Mouse (Mus musculus) forebrain, embryonic 14.5 days (tissue): ENCODE results near the gene Gabbr2. TPM values are rescaled to one million over a fixed set of nuclear protein-coding genes. Genes with fewer than 3 reads are reported as not detected.

Experiments
- ATAC-seq: fragments of 200-750 bp; cut with Nextera tagmentation; 2 replicates; pipeline ENCODE4 v1.8.0; 2017; ENCODE audit warnings: mild to moderate bottlenecking, moderate library complexity
- DNase-seq: peaks from one replicate; pipeline ENCODE4 v3.0.0-alpha.2; 2015; ENCODE audit warnings: low spot score
- H3K27ac ChIP-seq: fragments of 300-500 bp; sonication (generic); 2 replicates; pipeline ENCODE4 v1.5.1; 2014; ENCODE audit warnings: low read depth, mild to moderate bottlenecking, control low read depth, low read length, moderate library complexity
- H3K27me3 ChIP-seq: fragments of 300-500 bp; sonication (generic); replicated peaks from 2 replicates; pipeline ENCODE4 v1.6.1; 2014; ENCODE audit warnings: low read length, control low read depth, mixed read lengths; ENCODE audit not compliant: control insufficient read depth, insufficient read depth
- H3K36me3 ChIP-seq: fragments of 300-500 bp; sonication (generic); 2 replicates; pipeline ENCODE4 v1.6.1; 2014; ENCODE audit warnings: low read length, control low read depth; ENCODE audit not compliant: control insufficient read depth, insufficient read depth
- H3K4me1 ChIP-seq: fragments of 300-500 bp; sonication (generic); 2 replicates; pipeline ENCODE4 v1.6.1; 2014; ENCODE audit warnings: antibody characterized with exemption, low read length, control low read depth; ENCODE audit not compliant: control insufficient read depth, insufficient read depth
- H3K4me2 ChIP-seq: fragments of 300-500 bp; sonication (generic); 2 replicates; pipeline ENCODE4 v1.6.1; 2014; ENCODE audit warnings: mild to moderate bottlenecking, control low read depth, low read length
- H3K4me3 ChIP-seq: fragments of 300-500 bp; sonication (generic); 2 replicates; pipeline ENCODE4 v1.5.1; 2014; ENCODE audit warnings: low read depth, low read length, control low read depth
- H3K9ac ChIP-seq: fragments of 300-500 bp; sonication (generic); 2 replicates; pipeline ENCODE4 v1.6.1; 2014; ENCODE audit warnings: mild to moderate bottlenecking, low read length, control low read depth, moderate library complexity
- H3K9me3 ChIP-seq: fragments of 300-500 bp; sonication (generic); replicated peaks from 2 replicates; pipeline ENCODE4 v1.6.1; 2016; ENCODE audit warnings: low read length, control low read depth, mixed read lengths; ENCODE audit not compliant: control insufficient read depth
- WGBS: fragments of 180-500 bp; shearing (Covaris S2); extraction: QIAGEN DNeasy Blood & Tissue Kit; methylation state at CpG from one replicate; pipeline ENCODE4 v1.1.7; 2014; 5-methylcytosine and 5-hydroxymethylcytosine counted together
- polyA plus RNA-seq: library from polyadenylated mRNA; unstranded; fragments of >200 nt; fragmentation: Nextera tagmentation; extraction: Ambion mirVana; gene quantifications from 2 replicates; pipeline ENCODE4 v1.2.1, GENCODE M21; 2014

Gabbr2 gene
- polyA plus RNA-seq = 1.7 and 3.5 TPM in 2 replicates

GRCm38 (mm10) chr4:46991016-46991958 lies at the start of gene Gabbr2:
Gene Gabbr2 (minus strand): TSS chr4:46991873.
- WGBS = 2% methylated on average over 77 of the region's 134 CpGs
- H3K4me3 ChIP-seq = peak within 1 kb of the TSS; percentile 56

DNA sequence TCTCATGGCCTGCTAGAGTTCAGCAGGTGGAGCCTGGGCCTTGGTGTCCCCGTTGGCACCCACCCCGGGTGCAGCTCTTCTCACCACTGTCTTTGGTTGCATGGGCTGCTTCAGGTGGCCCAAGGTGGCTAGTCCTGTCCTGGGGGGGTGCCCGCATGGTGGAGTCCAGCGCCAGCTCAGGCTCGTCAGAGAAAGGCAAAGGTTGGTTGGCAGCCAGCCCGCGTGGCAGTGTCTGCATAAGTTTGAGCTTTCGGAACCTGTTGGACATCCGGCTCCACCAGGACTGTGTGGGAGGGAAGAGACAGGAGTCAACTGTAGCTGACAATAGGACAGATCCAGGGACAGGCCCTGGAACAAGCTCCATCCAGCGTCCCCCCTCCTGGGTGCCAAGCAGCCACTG lies 47.9 kb upstream of the Gabbr2 start:
- Histone ChIP-seq H3K9ac (no peak overlapping the region), H3K4me1 (no peaks in the 10 kb centered on the region), H3K4me2 (no peak overlapping the region), H3K27ac (no peak overlapping the region), H3K27me3 (no peaks in the 10 kb centered on the region), H3K4me3 (no peak overlapping the region), H3K36me3 (peaks cover 20% of the 10 kb centered on the region), H3K9me3 (no peaks in the 10 kb centered on the region)
- DNase-seq (no peak), ATAC-seq (no peak)
- WGBS = 92% methylated on average over 10 of the region's 10 CpGs

More at GRCm38 (mm10) chr4:46991016-46991958, at the start of gene Gabbr2:
- DNase-seq (peak; percentile 78), ATAC-seq (peak; percentile 78)
- H3K9me3 ChIP-seq = no peaks in the 10 kb centered on the region
- H3K4me2 ChIP-seq = peak within 1 kb of the TSS; percentile 76
- H3K36me3 ChIP-seq = no peaks in the 10 kb centered on the region
- peak within 1 kb of the TSS; percentile 81 for H3K27ac ChIP-seq
- H3K27me3 ChIP-seq = peaks cover 47% of the 10 kb centered on the region
- H3K4me1 ChIP-seq = no peaks in the 10 kb centered on the region; the same call in 1 of the 2 replicates
- peak within 1 kb of the TSS; percentile 72 for H3K9ac ChIP-seq

- Histone ChIP-seq H3K27ac (no peak overlapping the region), H3K9ac (no peak overlapping the region), H3K4me3 (no peak overlapping the region), H3K4me2 (no peak overlapping the region), H3K9me3 (no peaks in the 10 kb centered on the region), H3K4me1 (no peaks in the 10 kb centered on the region), H3K27me3 (no peaks in the 10 kb centered on the region), H3K36me3 (peaks cover 20% of the 10 kb centered on the region)
- WGBS = 16% methylated on average over 5 of the region's 5 CpGs
- DNase-seq (peak; percentile 86), ATAC-seq (peak; percentile 76)
Observed at GRCm38 (mm10) chr4:47037321-47037657, 45.6 kb upstream of the Gabbr2 start.

DNA sequence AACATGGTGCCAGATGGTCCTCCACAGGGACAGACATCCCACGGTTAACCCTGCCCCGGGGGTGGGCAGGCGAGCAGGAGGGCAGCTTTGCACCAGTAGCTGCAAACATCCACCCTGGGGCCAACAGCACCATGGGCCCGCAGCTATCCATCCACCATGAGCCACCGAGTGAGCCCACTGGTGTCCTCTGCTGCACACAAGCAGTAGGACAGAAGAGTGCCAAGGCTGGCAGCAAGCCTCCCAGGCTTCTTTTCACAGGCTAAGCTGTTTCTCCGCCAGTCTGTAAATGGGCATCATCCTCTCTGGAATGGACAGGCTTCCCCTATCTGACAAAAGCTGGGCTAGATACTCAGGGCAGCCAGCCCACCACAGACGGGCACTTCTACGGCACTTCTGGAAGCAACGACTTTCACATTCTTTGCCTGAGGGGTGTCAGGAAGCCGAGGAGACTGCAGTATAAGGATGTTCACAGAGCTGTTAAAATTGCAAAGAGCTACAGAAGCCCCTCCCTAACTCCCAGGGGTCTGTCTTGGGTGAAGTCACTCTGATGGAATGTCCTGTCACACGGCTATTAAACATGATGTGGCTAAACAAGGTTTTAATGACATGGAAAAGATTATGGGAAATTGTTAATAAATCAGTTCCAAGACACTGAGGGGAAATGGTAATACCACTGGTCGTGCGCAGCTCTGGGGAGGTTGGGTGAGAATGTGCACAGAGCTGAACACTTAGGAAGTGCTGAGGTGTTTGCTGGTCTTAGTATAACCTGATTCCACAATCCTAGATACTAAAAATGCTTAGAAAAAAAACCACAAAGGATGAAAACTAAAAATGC lies 45.0 kb upstream of the Gabbr2 start:
- WGBS = 74% methylated on average over 13 of the region's 13 CpGs
- Histone ChIP-seq H3K4me2 (no peak overlapping the region), H3K4me1 (no peaks in the 10 kb centered on the region), H3K27me3 (no peaks in the 10 kb centered on the region), H3K9ac (no peak overlapping the region), H3K4me3 (no peak overlapping the region), H3K36me3 (peaks cover 16% of the 10 kb centered on the region), H3K27ac (no peak overlapping the region), H3K9me3 (no peaks in the 10 kb centered on the region)
- ATAC-seq (peak; percentile 40; the same call in 1 of the 2 replicates), DNase-seq (peak; percentile 29)

DNA sequence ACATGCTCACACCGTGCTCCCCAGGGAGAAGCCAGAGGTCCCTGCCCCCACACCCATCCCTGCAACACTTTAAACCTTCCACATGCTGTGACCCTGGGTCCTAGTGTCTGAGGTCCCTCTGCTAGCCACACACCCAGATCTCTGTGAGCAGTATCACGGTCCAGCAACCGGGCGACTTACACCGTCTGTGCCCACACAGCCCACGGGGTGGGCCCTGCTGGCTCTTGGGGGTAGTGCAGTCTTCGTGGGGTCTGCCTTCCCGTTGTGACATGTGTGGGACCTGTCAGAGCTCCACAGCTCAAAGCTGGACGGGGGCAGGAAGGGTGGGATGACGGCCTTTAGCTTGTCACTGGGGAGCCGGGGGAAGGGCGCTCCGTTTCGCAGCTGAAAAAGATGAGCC lies 43.9 kb upstream of the Gabbr2 start:
- Histone ChIP-seq H3K4me3 (no peak overlapping the region), H3K27me3 (no peaks in the 10 kb centered on the region), H3K36me3 (peaks cover 20% of the 10 kb centered on the region), H3K9ac (no peak overlapping the region), H3K9me3 (no peaks in the 10 kb centered on the region), H3K4me2 (no peak overlapping the region), H3K4me1 (no peaks in the 10 kb centered on the region), H3K27ac (no peak overlapping the region)
- WGBS = 71% methylated on average over 14 of the region's 14 CpGs
- no peak for ATAC-seq
- DNase-seq = no peak

DNA sequence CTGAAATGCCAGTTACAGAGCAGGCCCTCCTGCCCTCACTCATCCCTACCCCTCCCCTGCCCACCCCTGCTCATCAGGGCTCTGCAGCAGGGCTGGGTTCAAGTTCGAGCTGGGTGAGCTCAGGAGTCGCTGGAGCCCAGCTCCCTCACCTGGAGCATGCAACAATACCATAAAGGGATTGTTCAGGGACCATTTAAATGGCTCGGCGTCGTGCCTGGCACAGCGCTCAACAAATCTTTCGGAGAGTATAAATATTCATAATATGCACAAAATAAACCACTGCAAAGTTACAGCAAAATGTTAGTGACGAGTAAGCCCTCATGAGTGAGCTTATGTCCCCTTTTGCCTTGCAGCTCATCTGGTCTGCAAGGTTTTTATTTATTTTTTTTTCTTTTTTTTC lies 40.5 kb upstream of the Gabbr2 start:
- Histone ChIP-seq H3K4me1 (no peaks in the 10 kb centered on the region), H3K4me3 (no peak overlapping the region), H3K4me2 (no peak overlapping the region), H3K9me3 (no peaks in the 10 kb centered on the region), H3K27ac (no peak overlapping the region), H3K9ac (no peak overlapping the region), H3K36me3 (0 out of 2 replicates have a peak, but pooled peaks cover 4% of the 10 kb centered on the region), H3K27me3 (no peaks in the 10 kb centered on the region)
- WGBS = 82% methylated on average over 8 of the region's 8 CpGs
- no peak for ATAC-seq
- DNase-seq = no peak

DNA sequence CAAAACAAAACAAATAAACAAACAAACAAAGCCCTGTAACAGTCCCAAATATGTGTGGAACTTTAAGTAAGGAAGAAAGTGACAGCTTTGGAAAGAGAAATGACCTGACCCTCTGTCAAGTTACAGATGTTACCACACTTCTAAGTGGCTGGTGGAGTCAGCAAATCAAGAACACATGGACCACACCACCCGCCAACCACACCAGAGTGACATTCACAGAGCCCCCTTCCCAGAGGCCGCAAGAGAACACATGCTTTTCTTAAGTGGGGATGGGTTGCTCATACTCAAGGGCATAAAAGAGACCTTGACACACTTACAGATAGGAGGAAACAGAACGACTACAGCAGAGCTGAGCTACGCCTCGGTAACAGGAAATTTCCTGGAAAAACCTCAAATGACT lies 37.1 kb upstream of the Gabbr2 start:
- H3K9me3 ChIP-seq = no peaks in the 10 kb centered on the region
- ATAC-seq = no peak
- no peak for DNase-seq
- H3K27ac ChIP-seq = no peak overlapping the region
- WGBS = 84% methylated on average over 5 of the region's 5 CpGs
- H3K4me1 ChIP-seq = no peaks in the 10 kb centered on the region
- peaks cover 8% of the 10 kb centered on the region; the same call in 1 of the 2 replicates for H3K36me3 ChIP-seq
- H3K4me2 ChIP-seq = no peak overlapping the region
- no peak overlapping the region for H3K9ac ChIP-seq
- no peaks in the 10 kb centered on the region for H3K27me3 ChIP-seq
- H3K4me3 ChIP-seq = no peak overlapping the region

GRCm38 (mm10) chr4:47023949-47024348 lies 32.3 kb upstream of the Gabbr2 start:
- Histone ChIP-seq H3K4me2 (no peak overlapping the region), H3K9me3 (no peaks in the 10 kb centered on the region), H3K36me3 (peaks cover 13% of the 10 kb centered on the region; the same call in 1 of the 2 replicates), H3K4me1 (no peaks in the 10 kb centered on the region), H3K9ac (no peak overlapping the region), H3K4me3 (no peak overlapping the region), H3K27ac (no peak overlapping the region), H3K27me3 (no peaks in the 10 kb centered on the region)
- ATAC-seq = no peak
- no peak for DNase-seq
- WGBS = 77% methylated on average over 6 of the region's 6 CpGs
